Mouse (Mus musculus): ENCODE data around the gene Scn5a. TPM values are rescaled to one million over a fixed set of nuclear protein-coding genes. Genes with fewer than 3 reads are reported as not detected.

Gene Scn5a
- 0.45 TPM in 2 replicates for polyA plus RNA-seq (2015; fragmentation: Nextera tagmentation; extraction: Ambion mirVana)

DNA sequence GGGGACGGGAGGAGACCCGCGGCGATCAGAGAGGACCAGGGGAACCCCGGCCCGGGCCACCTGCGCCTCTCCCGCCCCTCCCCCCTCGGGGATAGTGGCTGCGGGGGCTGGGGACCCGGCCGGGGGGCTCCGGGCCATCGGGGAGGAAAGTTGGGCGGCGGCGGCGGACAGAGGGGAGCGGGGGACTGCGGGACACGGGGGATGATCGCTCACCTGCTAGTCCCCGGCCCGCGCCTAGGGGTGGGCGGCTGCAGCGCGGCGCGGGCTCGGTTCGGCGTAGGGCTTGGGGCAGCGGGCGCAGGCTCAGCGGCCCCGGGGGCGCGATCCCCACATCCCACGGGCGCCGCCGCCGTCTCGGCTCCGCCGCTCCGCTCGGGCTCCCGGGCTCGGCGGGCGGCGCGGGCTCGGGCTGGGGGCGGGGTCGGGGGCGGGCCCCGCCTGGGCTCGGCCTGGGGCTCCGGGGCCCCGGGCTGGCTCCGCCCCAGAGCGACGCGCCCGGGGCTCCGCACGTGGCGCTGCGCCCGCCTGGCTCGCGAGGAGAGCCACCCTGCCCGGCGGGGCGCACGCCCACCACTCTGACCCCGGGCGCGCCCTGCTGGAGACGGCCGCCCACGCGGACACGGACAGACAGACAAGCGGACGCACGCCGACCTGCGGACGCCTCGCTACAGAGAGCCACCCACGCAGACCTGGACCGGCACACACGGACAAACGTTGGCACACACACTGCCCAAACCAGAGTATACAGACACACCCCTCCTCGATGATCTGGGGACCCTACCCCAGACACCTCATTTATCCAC lies at the start of gene Scn5a:
Scn5a (minus strand) TSS at position 381 of the 803 bp plus-strand sequence.
- ATAC-seq: peak; percentile 90
- H3K9me3 ChIP-seq: no peaks in the 10 kb centered on the region
- under 1% methylated on average over 60 of the region's 99 CpGs for WGBS
- peak within 1 kb of the TSS; percentile 96 for H3K4me2 ChIP-seq (replicated peaks)
- peak within 1 kb of the TSS; percentile 52 for H3K4me3 ChIP-seq (replicated peaks)
- H3K36me3 ChIP-seq: no peaks in the 10 kb centered on the region
- H3K27me3 ChIP-seq (replicated peaks): peaks cover 59% of the 10 kb centered on the region
- peak within 1 kb of the TSS; percentile 52 for H3K9ac ChIP-seq
- H3K27ac ChIP-seq: no peak within 1 kb of the TSS
- H3K4me1 ChIP-seq (replicated peaks): peaks cover 11% of the 10 kb centered on the region

DNA sequence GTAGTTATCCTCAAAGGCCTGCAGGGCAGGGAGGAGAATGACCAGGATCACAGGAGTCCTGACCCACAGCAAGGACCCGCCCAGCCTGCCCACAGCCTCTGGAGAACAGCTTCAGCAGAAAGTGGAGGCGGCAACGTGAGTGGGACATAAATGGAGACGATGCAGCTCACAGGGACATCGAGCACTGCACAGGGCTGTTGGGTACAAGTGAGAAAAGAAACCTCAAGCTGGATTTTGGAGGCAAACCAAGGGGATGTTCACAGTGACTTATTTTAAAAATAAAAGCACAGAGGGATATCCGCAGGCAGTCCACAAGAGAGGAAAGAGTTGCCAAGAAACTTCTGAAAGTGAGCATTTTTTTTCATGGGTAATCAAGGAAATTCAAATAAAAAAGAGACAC lies 48.4 kb upstream of the Scn5a start:
- H3K9me3 ChIP-seq: no peaks in the 10 kb centered on the region
- no peak overlapping the region for H3K4me3 ChIP-seq (replicated peaks)
- H3K4me2 ChIP-seq (replicated peaks): no peak overlapping the region
- H3K4me1 ChIP-seq (replicated peaks): 0 out of 2 replicates have a peak, but pooled peaks cover 2% of the 10 kb centered on the region
- no peak overlapping the region for H3K9ac ChIP-seq
- WGBS: 80% methylated on average over 6 of the region's 6 CpGs
- no peak for ATAC-seq
- H3K36me3 ChIP-seq: no peaks in the 10 kb centered on the region
- no peak overlapping the region for H3K27ac ChIP-seq
- H3K27me3 ChIP-seq (replicated peaks): no peaks in the 10 kb centered on the region

GRCm38 (mm10) chr9:119624151-119624550 lies 45.3 kb upstream of the Scn5a start:
- Histone ChIP-seq H3K9ac (no peak overlapping the region), H3K27ac (no peak overlapping the region), H3K36me3 (no peaks in the 10 kb centered on the region), H3K4me1 (replicated peaks) (no peaks in the 10 kb centered on the region), H3K4me3 (replicated peaks) (no peak overlapping the region), H3K9me3 (no peaks in the 10 kb centered on the region), H3K4me2 (replicated peaks) (no peak overlapping the region), H3K27me3 (replicated peaks) (no peaks in the 10 kb centered on the region)
- 69% methylated on average over 4 of the region's 4 CpGs for WGBS
- no peak for ATAC-seq

GRCm38 (mm10) chr9:119614798-119615197 lies 36.0 kb upstream of the Scn5a start:
- H3K27me3 ChIP-seq (replicated peaks): no peaks in the 10 kb centered on the region
- no peaks in the 10 kb centered on the region for H3K36me3 ChIP-seq

GRCm38 (mm10) chr9:119610563-119611166 lies 31.8 kb upstream of the Scn5a start:
- Histone ChIP-seq H3K4me3 (replicated peaks) (no peak overlapping the region), H3K27me3 (replicated peaks) (no peaks in the 10 kb centered on the region), H3K9ac (no peak overlapping the region), H3K4me1 (replicated peaks) (no peaks in the 10 kb centered on the region), H3K36me3 (no peaks in the 10 kb centered on the region), H3K4me2 (replicated peaks) (no peak overlapping the region), H3K27ac (no peak overlapping the region), H3K9me3 (no peaks in the 10 kb centered on the region)
- WGBS: 90% methylated on average over 7 of the region's 7 CpGs
- no peak for ATAC-seq

More at GRCm38 (mm10) chr9:119614798-119615197, 36.0 kb upstream of the Scn5a start:
- 62% methylated on average over 6 of the region's 6 CpGs for WGBS
- no peak overlapping the region for H3K4me2 ChIP-seq (replicated peaks)
- H3K9ac ChIP-seq: no peak overlapping the region
- H3K4me3 ChIP-seq (replicated peaks): no peak overlapping the region
- H3K9me3 ChIP-seq: no peaks in the 10 kb centered on the region
- ATAC-seq: no peak
- no peaks in the 10 kb centered on the region for H3K4me1 ChIP-seq (replicated peaks)
- no peak overlapping the region for H3K27ac ChIP-seq

GRCm38 (mm10) chr9:119606906-119607305 lies 28.1 kb upstream of the Scn5a start:
- H3K9me3 ChIP-seq: no peaks in the 10 kb centered on the region
- H3K4me3 ChIP-seq (replicated peaks): no peak overlapping the region
- no peak overlapping the region for H3K9ac ChIP-seq
- no peak for ATAC-seq
- H3K4me2 ChIP-seq (replicated peaks): no peak overlapping the region
- H3K27me3 ChIP-seq (replicated peaks): no peaks in the 10 kb centered on the region
- 93% methylated on average over 5 of the region's 5 CpGs for WGBS
- H3K27ac ChIP-seq: no peak overlapping the region
- no peaks in the 10 kb centered on the region for H3K4me1 ChIP-seq (replicated peaks)
- H3K36me3 ChIP-seq: no peaks in the 10 kb centered on the region

DNA sequence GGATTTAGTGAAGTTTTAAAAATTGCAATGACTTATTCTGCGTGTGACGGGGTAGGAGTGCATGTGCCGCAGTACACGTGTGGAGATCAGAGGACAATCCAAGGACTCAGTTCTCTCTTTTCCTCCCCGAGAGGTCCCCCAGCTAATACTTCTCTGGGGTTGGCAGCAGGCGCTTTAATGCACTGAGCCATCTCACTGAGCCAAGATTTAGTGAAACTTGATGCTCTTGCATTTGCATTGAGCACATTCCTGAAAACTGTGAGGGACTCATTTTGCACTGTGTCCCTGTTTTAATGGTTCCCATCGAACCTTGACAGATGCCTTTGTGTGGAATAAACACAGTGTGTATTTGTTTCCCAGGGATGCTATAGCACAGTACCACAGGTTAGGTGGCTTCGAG lies 25.8 kb upstream of the Scn5a start:
- WGBS: 67% methylated on average over 8 of the region's 8 CpGs
- H3K36me3 ChIP-seq: no peaks in the 10 kb centered on the region
- H3K4me2 ChIP-seq (replicated peaks): no peak overlapping the region
- H3K4me3 ChIP-seq (replicated peaks): no peak overlapping the region
- H3K9me3 ChIP-seq: no peaks in the 10 kb centered on the region
- ATAC-seq: no peak
- H3K27ac ChIP-seq: no peak overlapping the region
- no peak overlapping the region for H3K9ac ChIP-seq
- no peaks in the 10 kb centered on the region for H3K27me3 ChIP-seq (replicated peaks)
- H3K4me1 ChIP-seq (replicated peaks): no peaks in the 10 kb centered on the region

GRCm38 (mm10) chr9:119598501-119598900 lies 19.7 kb upstream of the Scn5a start:
- Histone ChIP-seq H3K4me1 (replicated peaks) (no peaks in the 10 kb centered on the region), H3K9me3 (no peaks in the 10 kb centered on the region), H3K9ac (no peak overlapping the region), H3K27ac (no peak overlapping the region), H3K4me2 (replicated peaks) (no peak overlapping the region), H3K4me3 (replicated peaks) (no peak overlapping the region), H3K36me3 (no peaks in the 10 kb centered on the region), H3K27me3 (replicated peaks) (no peaks in the 10 kb centered on the region)
- 71% methylated on average over 10 of the region's 10 CpGs for WGBS
- ATAC-seq: no peak

- 78% methylated on average over 8 of the region's 8 CpGs for WGBS
- Histone ChIP-seq H3K9me3 (no peaks in the 10 kb centered on the region), H3K4me3 (replicated peaks) (no peak overlapping the region), H3K36me3 (no peaks in the 10 kb centered on the region), H3K4me1 (replicated peaks) (no peaks in the 10 kb centered on the region), H3K4me2 (replicated peaks) (no peak overlapping the region), H3K27ac (no peak overlapping the region), H3K27me3 (replicated peaks) (no peaks in the 10 kb centered on the region), H3K9ac (no peak overlapping the region)
- ATAC-seq: no peak
These were observed 18.5 kb upstream of the Scn5a start for GRCm38 (mm10) chr9:119597332-119597731.

GRCm38 (mm10) chr9:119589592-119589991 lies 10.8 kb upstream of the Scn5a start:
- Histone ChIP-seq H3K9ac (no peak overlapping the region), H3K4me1 (replicated peaks) (0 out of 2 replicates have a peak, but pooled peaks cover 3% of the 10 kb centered on the region), H3K4me2 (replicated peaks) (no peak overlapping the region), H3K27me3 (replicated peaks) (peaks cover 7% of the 10 kb centered on the region; the same call in 1 of the 2 replicates), H3K4me3 (replicated peaks) (no peak overlapping the region), H3K9me3 (no peaks in the 10 kb centered on the region), H3K36me3 (no peaks in the 10 kb centered on the region), H3K27ac (no peak overlapping the region)
- ATAC-seq: no peak
- WGBS: 87% methylated on average over 8 of the region's 8 CpGs

GRCm38 (mm10) chr9:119588763-119589449 lies 10.1 kb upstream of the Scn5a start:
- no peak overlapping the region for H3K9ac ChIP-seq
- no peaks in the 10 kb centered on the region for H3K36me3 ChIP-seq
- no peaks in the 10 kb centered on the region for H3K9me3 ChIP-seq
- H3K4me1 ChIP-seq (replicated peaks): 0 out of 2 replicates have a peak, but pooled peaks cover 3% of the 10 kb centered on the region
- no peak for ATAC-seq
- H3K4me3 ChIP-seq (replicated peaks): no peak overlapping the region
- peaks cover 7% of the 10 kb centered on the region; the same call in 1 of the 2 replicates for H3K27me3 ChIP-seq (replicated peaks)
- H3K27ac ChIP-seq: no peak overlapping the region
- H3K4me2 ChIP-seq (replicated peaks): peak overlapping the region; percentile 44
- WGBS: 21% methylated on average over 26 of the region's 26 CpGs

DNA sequence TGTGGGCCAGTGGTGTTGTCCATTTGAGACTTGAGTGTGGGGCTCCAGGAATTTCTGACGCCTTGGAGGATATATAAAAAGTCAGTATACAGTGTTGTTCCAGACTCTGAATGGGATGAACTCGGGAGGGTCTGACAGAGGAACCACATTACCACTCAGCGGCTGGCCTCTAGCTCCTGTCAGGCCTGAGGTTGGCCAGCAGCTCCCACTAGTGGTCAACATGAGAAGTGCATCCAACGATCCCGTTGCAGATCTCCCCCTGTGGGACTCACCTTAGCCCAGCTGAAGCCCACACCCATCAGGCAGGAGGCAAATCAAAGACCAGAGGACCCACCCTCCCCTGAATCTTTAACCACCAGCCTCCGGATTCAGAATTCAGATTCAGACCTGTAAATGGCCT lies 1.9 kb upstream of the Scn5a start:
- Histone ChIP-seq H3K9me3 (no peaks in the 10 kb centered on the region), H3K4me1 (replicated peaks) (peaks cover 11% of the 10 kb centered on the region), H3K4me2 (replicated peaks) (no peak overlapping the region), H3K4me3 (replicated peaks) (no peak overlapping the region), H3K36me3 (no peaks in the 10 kb centered on the region), H3K27ac (no peak overlapping the region), H3K9ac (no peak overlapping the region), H3K27me3 (replicated peaks) (peaks cover 47% of the 10 kb centered on the region)
- ATAC-seq: peak; percentile 50; the same call in 1 of the 2 replicates
- WGBS: 4% methylated on average over 6 of the region's 6 CpGs

Data from intestine, embryonic 15.5 days (tissue).